Mouse (Mus musculus) liver, embryonic 11.5 days (tissue): ENCODE results near the gene Tas1r1. TPM values are rescaled to one million over a fixed set of nuclear protein-coding genes. Genes with fewer than 3 reads are reported as not detected.

Experiments
- ATAC-seq: fragments of 200-750 bp; cut with Nextera tagmentation; replicated peaks from 2 replicates; pipeline ENCODE4 v1.8.0; 2017; ENCODE audit warnings: moderate number of reproducible peaks, mild to moderate bottlenecking, moderate TSS enrichment, moderate library complexity; ENCODE audit not compliant: low FRiP score
- DNase-seq: peaks from one replicate; pipeline ENCODE4 v3.0.0-alpha.2; 2017; ENCODE audit warnings: low spot score
- H3K27ac ChIP-seq: fragments of 300-500 bp; sonication (generic); 2 replicates; pipeline ENCODE4 v1.5.1; 2014; ENCODE audit warnings: mild to moderate bottlenecking, low read depth, low read length, control low read depth
- H3K27me3 ChIP-seq: fragments of 300-500 bp; sonication (generic); replicated peaks from 2 replicates; pipeline ENCODE4 v1.6.1; 2014; ENCODE audit warnings: low read length, mixed read lengths; ENCODE audit not compliant: control insufficient read depth, insufficient read depth
- H3K36me3 ChIP-seq: fragments of 300-500 bp; sonication (generic); 2 replicates; pipeline ENCODE4 v1.6.1; 2014; ENCODE audit warnings: mild to moderate bottlenecking, low read length, moderate library complexity, mixed read lengths; ENCODE audit not compliant: control insufficient read depth, insufficient read depth
- H3K4me1 ChIP-seq: fragments of 300-500 bp; sonication (generic); replicated peaks from 2 replicates; pipeline ENCODE4 v1.6.1; 2014; ENCODE audit warnings: low read length, mixed read lengths; ENCODE audit not compliant: control insufficient read depth, insufficient read depth
- H3K4me2 ChIP-seq: fragments of 300-500 bp; sonication (generic); 2 replicates; pipeline ENCODE4 v1.6.1; 2014; ENCODE audit warnings: mild to moderate bottlenecking, control low read depth, moderate library complexity
- H3K4me3 ChIP-seq: fragments of 300-500 bp; sonication (generic); 2 replicates; pipeline ENCODE4 v1.5.1; 2014; ENCODE audit warnings: low read depth, low read length, control low read depth
- H3K9ac ChIP-seq: fragments of 300-500 bp; sonication (generic); 2 replicates; pipeline ENCODE4 v1.6.1; 2014; ENCODE audit warnings: low read depth, low read length, control low read depth
- H3K9me3 ChIP-seq: fragments of 300-500 bp; sonication (generic); 2 replicates; pipeline ENCODE4 v1.6.1; 2016; ENCODE audit warnings: low read length, inconsistent platforms, mixed read lengths; ENCODE audit not compliant: control insufficient read depth
- WGBS: fragments of 180-500 bp; shearing (Covaris S2); extraction: QIAGEN DNeasy Blood & Tissue Kit; methylation state at CpG from one replicate; pipeline ENCODE4 v1.1.7; 2014; 5-methylcytosine and 5-hydroxymethylcytosine counted together
- polyA plus RNA-seq: library from polyadenylated mRNA; unstranded; fragments of >200 nt; fragmentation: Nextera tagmentation; extraction: Ambion mirVana; gene quantifications from 2 replicates; pipeline ENCODE4 v1.2.1, GENCODE M21; 2014

Gene Tas1r1
- polyA plus RNA-seq, 1 experiment from 2014 or later: 0.21 TPM

DNA sequence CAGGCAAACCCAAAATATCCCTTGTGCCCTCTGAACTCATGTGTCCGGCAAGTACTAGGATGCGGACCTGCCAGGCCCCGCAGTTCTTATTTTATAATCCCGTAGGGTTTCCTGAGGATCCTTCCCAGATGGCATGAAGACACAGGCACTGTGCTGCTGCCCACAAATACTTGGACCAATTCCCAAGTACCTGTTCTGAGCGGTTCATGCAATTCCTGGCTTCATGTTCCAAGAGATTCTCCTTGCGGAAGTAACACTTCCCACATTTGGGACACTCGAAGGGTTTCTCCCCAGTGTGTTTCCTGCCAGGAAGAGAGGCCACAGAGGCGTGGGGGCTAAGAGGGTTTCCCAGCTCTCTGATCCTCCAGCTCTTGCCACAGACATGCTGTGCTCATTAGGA, 15.9 kb downstream of the Tas1r1 start:
- no peaks in the 10 kb centered on the region for H3K27me3 ChIP-seq
- peaks cover 40% of the 10 kb centered on the region for H3K36me3 ChIP-seq
- 88% methylated on average over 8 of the region's 8 CpGs for WGBS
- no peak for DNase-seq
- peaks cover 28% of the 10 kb centered on the region for H3K4me1 ChIP-seq
- H3K4me3 ChIP-seq: no peak overlapping the region
- H3K4me2 ChIP-seq: no peak overlapping the region
- H3K9ac ChIP-seq: no peak overlapping the region
- no peak for ATAC-seq
- no peak overlapping the region for H3K27ac ChIP-seq
- H3K9me3 ChIP-seq: no peaks in the 10 kb centered on the region

DNA sequence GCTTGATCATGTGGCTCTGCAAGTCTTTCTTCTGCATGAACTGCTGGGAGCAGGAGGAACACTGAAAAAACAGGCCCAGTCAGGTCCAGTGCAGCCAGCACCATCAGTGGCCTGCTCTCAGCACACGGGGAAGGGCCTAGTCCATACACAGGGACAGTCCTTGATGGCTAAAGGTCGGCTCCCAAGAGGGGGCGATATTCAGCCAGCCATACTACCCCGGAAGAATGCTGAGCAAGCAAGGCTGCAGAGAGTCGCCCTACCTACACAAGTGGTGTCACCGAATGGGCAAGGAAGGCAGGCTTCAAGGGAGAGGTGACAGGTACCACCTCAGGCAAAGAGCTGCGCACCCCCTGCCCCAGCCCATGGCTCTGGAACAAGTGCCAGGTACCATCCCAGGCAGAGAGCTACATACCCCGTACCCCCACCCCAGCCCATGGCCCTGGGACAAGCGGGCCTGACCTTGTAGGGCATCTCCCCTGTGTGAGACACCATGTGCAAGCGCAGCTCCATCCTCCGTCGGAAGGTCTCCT, 16.7 kb downstream of the Tas1r1 start:
- ATAC-seq (no peak), DNase-seq (no peak)
- Histone ChIP-seq H3K9ac (no peak overlapping the region), H3K9me3 (no peaks in the 10 kb centered on the region), H3K36me3 (peaks cover 44% of the 10 kb centered on the region), H3K4me3 (no peak overlapping the region), H3K27me3 (no peaks in the 10 kb centered on the region), H3K4me1 (peaks cover 24% of the 10 kb centered on the region), H3K4me2 (no peak overlapping the region), H3K27ac (no peak overlapping the region)
- WGBS: 77% methylated on average over 12 of the region's 12 CpGs

DNA sequence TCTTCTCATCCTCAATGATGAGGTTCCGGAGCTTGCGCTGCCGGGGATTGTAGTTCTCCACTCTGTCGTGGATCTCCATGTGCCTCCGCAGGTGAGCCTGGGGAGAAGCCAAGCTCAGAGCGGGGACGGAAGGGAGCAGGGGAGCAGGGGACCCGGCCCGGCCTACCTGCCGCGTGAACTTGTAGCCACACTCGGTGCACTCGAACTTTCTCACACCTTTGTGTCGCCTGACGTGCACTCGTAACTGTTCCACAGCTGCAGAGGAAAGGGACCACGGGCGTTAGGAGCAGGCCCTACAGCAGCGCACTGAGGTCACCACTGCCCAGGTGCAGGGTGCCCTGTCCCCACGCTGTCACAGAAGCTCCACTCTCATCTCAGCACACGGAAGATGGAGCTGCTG, 18.3 kb downstream of the Tas1r1 start:
- no peak for DNase-seq
- 92% methylated on average over 21 of the region's 21 CpGs for WGBS
- no peak for ATAC-seq
- no peak overlapping the region for H3K9ac ChIP-seq
- no peak overlapping the region for H3K4me2 ChIP-seq
- H3K9me3 ChIP-seq: no peaks in the 10 kb centered on the region
- H3K27ac ChIP-seq: no peak overlapping the region
- peaks cover 9% of the 10 kb centered on the region for H3K4me1 ChIP-seq
- H3K4me3 ChIP-seq: no peak overlapping the region
- H3K36me3 ChIP-seq: peaks cover 51% of the 10 kb centered on the region
- H3K27me3 ChIP-seq: no peaks in the 10 kb centered on the region

DNA sequence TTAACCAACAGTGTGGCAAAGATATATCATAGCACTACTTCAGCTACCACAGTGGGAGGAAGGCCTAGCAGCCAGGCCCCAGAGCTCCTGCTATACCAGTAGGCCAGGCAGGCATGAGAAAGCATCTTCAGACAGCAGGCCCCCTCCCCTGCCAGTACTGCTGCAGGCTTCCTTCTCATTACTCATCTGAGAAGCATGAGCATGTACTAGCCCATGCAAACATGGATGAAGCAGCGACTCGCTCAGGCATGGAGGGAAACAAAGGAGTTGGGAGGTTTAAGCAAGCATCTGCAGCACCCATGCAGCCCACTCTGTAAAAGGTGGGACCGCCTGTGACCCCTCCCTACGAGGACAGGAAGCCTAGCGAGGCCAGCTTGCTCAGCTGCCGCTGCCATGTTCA, 19.3 kb downstream of the Tas1r1 start:
- no peaks in the 10 kb centered on the region for H3K9me3 ChIP-seq
- DNase-seq (no peak), ATAC-seq (no peak)
- 85% methylated on average over 6 of the region's 6 CpGs for WGBS
- no peak overlapping the region for H3K27ac ChIP-seq
- peaks cover 55% of the 10 kb centered on the region for H3K36me3 ChIP-seq
- no peaks in the 10 kb centered on the region for H3K4me1 ChIP-seq
- no peak overlapping the region for H3K9ac ChIP-seq
- no peaks in the 10 kb centered on the region for H3K27me3 ChIP-seq
- H3K4me2 ChIP-seq: no peak overlapping the region
- H3K4me3 ChIP-seq: no peak overlapping the region

DNA sequence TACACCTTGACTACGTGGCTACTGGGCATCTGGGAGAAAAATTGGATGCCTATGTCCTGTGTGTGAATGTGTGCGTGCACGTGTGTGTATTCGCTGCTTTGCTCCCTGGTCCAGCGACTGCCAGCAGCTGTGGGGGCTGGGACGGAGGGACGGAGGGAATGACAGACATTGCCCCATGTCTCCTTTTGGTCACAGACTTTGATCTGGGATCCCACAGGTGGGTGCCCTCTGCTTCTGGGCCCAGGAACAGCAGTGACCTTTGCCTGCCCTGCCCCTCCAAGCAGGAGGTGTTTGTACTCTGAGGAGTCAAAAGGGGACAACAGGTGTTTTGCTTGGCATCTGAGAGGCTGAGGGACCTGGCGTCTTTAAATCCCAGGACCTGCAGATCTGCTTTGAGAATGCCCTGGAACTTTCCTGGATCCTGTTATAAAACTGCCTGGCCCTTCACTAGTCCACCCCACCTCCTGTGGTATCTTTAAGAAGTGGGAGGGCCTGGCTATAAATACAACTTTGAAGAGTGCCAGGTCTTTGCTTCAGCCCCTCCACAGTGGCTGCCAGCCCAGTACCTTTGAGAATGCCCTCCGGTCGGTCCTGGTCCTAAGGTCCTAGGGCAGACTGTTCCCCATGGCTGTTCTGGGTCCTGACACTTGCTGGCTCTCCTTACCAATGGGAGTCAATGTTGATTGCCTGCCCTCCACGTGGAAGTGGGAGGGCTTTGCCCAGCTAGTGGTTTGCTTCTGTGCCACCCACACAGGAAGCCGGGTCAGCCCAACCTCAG, 25.1 kb downstream of the Tas1r1 start:
- H3K4me2 ChIP-seq: no peak overlapping the region

DNA sequence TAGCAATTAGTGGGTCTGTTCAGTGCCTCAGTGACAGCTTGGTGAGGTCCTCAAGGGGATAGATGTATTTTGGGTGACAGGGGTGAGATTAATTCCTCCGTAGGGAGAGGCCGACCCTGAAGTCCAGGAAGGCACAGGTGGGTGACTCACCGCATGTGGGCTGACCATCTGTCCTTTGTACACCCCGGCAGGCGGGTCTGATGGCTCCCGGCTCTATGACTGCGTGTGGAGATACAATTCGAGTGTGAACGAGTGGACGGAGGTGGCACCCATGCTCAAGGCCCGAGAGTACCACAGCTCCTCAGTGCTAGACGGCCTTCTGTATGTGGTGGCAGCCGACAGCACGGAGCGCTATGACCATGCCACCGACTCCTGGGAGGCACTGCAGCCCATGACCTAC, 26.3 kb downstream of the Tas1r1 start:
- Histone ChIP-seq H3K27me3 (peaks cover 4% of the 10 kb centered on the region), H3K4me1 (peaks cover 28% of the 10 kb centered on the region), H3K4me2 (no peak overlapping the region; the same call in 1 of the 2 replicates), H3K27ac (no peak overlapping the region), H3K36me3 (peaks cover 31% of the 10 kb centered on the region), H3K4me3 (no peak overlapping the region), H3K9me3 (no peaks in the 10 kb centered on the region), H3K9ac (no peak overlapping the region)
- DNase-seq (no peak), ATAC-seq (no peak)
- WGBS: 93% methylated on average over 16 of the region's 16 CpGs

More for the DNA sequence above, 25.1 kb downstream of the Tas1r1 start:
- Histone ChIP-seq H3K9ac (no peak overlapping the region), H3K4me3 (no peak overlapping the region), H3K4me1 (peaks cover 23% of the 10 kb centered on the region), H3K27ac (no peak overlapping the region), H3K36me3 (peaks cover 33% of the 10 kb centered on the region), H3K9me3 (no peaks in the 10 kb centered on the region), H3K27me3 (no peaks in the 10 kb centered on the region)
- no peak for DNase-seq
- no peak for ATAC-seq
- WGBS: 85% methylated on average over 12 of the region's 12 CpGs

DNA sequence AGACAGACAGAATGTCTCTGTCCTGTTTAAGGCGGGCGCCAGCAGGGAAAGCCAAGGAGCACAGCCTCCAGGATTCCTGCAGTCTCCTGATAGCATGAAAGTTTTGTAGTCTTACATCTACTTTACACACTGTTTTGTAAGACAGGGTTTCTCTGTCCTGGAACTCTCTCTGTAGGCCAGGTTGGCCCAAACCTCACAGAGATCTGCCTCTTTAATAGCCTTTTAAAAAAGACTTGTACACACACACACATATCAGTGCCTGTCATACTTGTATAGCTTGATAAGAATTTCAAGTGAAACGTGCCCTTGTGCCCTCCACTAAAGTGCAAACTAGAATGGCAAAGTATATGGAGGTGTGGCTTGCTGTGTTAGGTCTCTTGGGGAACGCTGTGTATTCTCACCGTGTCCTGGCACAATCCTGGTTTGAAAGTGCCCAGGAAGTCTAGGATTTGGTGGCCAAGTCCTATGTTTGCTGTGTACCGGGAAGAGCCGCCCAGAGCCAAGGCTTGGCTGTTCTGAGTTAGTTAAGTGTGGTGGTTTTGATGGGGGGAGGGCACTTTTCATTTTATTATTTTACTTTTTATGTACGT, 27.1 kb downstream of the Tas1r1 start:
- ATAC-seq: no peak
- peak overlapping the region; percentile 100 for H3K4me2 ChIP-seq
- H3K9me3 ChIP-seq: no peaks in the 10 kb centered on the region

DNA sequence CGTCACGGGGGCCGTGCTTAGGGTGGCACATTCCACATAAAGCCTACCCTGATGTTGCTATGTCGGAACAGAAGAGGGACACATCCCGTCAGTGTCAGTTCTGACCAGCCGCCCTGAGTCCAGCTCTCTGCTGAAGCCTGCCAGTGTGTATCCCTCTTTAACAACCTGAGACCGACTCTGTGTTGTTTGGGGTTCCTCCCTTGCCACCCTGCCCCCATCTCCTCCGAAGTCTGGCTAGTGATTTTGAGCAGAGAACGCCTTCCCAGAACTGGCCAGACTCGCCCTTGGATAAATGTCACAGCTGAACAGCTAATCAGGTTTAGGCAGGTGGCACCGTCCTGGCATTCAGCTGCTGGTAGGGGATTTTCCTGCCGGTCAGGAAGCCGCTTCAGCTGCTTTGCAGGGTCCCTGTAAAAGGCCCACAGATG, 27.6 kb downstream of the Tas1r1 start:
- ATAC-seq (no peak; the same call in 1 of the 2 replicates), DNase-seq (no peak)
- H3K4me3 ChIP-seq: peak overlapping the region; percentile 82
- H3K4me2 ChIP-seq: peak overlapping the region; percentile 100
- H3K36me3 ChIP-seq: peaks cover 23% of the 10 kb centered on the region
- 9% methylated on average over 13 of the region's 13 CpGs for WGBS
- no peaks in the 10 kb centered on the region for H3K9me3 ChIP-seq
- H3K4me1 ChIP-seq: peaks cover 28% of the 10 kb centered on the region
- H3K27me3 ChIP-seq: peaks cover 4% of the 10 kb centered on the region
- H3K9ac ChIP-seq: peak overlapping the region; percentile 84
- H3K27ac ChIP-seq: peak overlapping the region; percentile 70

More for the DNA sequence above, 27.1 kb downstream of the Tas1r1 start:
- no peak for DNase-seq
- 67% methylated on average over 8 of the region's 8 CpGs for WGBS
- Histone ChIP-seq H3K9ac (peak overlapping the region; percentile 84), H3K36me3 (peaks cover 27% of the 10 kb centered on the region), H3K4me3 (peak overlapping the region; percentile 82), H3K27me3 (peaks cover 4% of the 10 kb centered on the region), H3K4me1 (peaks cover 28% of the 10 kb centered on the region), H3K27ac (peak overlapping the region; percentile 70)
